Mouse (Mus musculus): ENCODE data around the gene Cacnb2. TPM values are rescaled to one million over a fixed set of nuclear protein-coding genes. Genes with fewer than 3 reads are reported as not detected.

Gene Cacnb2
- total RNA-seq, 1 experiment from 2014 or later, result 0.67 TPM

GRCm38 (mm10) chr2:14846727-14847126 is 243.8 kb downstream of the Cacnb2 start:
- ATAC-seq (replicated peaks; ENCODE audit: insufficient number of reproducible peaks, low FRiP score, low TSS enrichment, poor library complexity, severe bottlenecking), result no peak

- ATAC-seq (replicated peaks; ENCODE audit: insufficient number of reproducible peaks, low FRiP score, low TSS enrichment, poor library complexity, severe bottlenecking), result no peak
These were observed 244.3 kb downstream of the Cacnb2 start for GRCm38 (mm10) chr2:14847188-14847587.

DNA sequence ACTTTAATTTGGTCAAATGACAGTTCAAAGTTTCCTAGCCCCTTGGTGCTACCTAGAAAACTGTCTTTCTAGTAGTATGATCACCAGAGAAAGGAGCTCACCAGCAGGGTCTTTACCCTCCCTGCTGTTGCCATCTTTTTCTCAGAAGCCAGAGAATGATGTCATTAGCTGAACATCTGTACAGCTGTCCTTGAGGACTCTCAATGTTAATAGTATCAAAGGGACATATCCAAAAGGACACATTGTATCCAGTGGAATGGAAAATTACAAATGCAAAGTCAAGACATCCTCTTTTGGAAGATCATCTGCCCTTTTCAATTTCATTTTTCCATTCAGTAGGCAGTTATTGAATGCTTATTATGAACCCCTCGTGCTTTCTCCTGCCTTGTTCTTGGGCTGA is 247.9 kb downstream of the Cacnb2 start:
- ATAC-seq (replicated peaks; ENCODE audit: insufficient number of reproducible peaks, low FRiP score, low TSS enrichment, poor library complexity, severe bottlenecking), result no peak

- no peak for ATAC-seq (replicated peaks; ENCODE audit: insufficient number of reproducible peaks, low FRiP score, low TSS enrichment, poor library complexity, severe bottlenecking)
These were observed 248.5 kb downstream of the Cacnb2 start for GRCm38 (mm10) chr2:14851383-14851782.

GRCm38 (mm10) chr2:14854054-14854453 is 251.2 kb downstream of the Cacnb2 start:
- ATAC-seq (replicated peaks; ENCODE audit: insufficient number of reproducible peaks, low FRiP score, low TSS enrichment, poor library complexity, severe bottlenecking), result no peak

GRCm38 (mm10) chr2:14858301-14858700 is 255.4 kb downstream of the Cacnb2 start:
- no peak for ATAC-seq (replicated peaks; ENCODE audit: insufficient number of reproducible peaks, low FRiP score, low TSS enrichment, poor library complexity, severe bottlenecking)

- ATAC-seq (replicated peaks; ENCODE audit: insufficient number of reproducible peaks, low FRiP score, low TSS enrichment, poor library complexity, severe bottlenecking), result no peak
These were observed 257.5 kb downstream of the Cacnb2 start for GRCm38 (mm10) chr2:14860350-14860749.

- ATAC-seq (replicated peaks; ENCODE audit: insufficient number of reproducible peaks, low FRiP score, low TSS enrichment, poor library complexity, severe bottlenecking), result no peak
These were observed 258.7 kb downstream of the Cacnb2 start for GRCm38 (mm10) chr2:14861613-14862012.

DNA sequence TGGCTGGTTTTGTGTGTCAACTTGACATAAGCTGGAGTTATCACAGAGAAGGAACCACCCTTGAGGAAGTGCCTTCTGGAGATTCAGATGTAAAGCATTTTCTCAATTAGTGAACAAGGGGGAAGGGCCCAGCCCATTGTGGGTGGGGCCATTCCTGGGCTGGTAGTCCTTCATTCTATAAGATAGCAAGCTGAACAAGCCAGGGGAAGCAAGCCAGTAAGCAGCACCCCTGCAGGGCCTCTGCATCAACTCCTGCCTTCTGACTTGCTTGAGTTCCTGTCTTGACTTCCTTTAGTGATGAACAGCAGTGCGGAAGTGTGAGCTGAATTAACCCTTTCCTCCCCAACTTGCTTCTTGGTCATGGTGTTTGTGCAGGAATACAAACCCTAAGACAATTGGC is 260.1 kb downstream of the Cacnb2 start:
- no peak for ATAC-seq (replicated peaks; ENCODE audit: insufficient number of reproducible peaks, low FRiP score, low TSS enrichment, poor library complexity, severe bottlenecking)

DNA sequence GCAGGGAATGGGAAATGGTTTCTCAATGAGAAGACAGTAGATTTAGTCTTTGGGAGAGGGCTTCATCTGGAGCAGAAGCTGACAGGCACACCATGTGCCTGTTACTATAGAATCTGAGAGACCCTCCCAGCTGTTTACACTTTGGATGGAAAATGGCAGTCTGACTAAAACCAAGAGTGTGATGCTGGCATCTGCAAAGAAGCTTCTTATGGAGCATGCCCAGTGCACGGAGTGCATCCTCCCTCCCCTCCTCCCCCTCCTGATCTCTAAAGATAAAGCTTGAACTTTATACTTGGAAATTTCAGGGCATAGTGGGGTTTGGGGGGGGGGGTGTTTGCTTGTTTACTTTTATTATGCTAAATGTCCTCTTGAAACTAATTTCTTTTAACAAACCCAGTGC is 270.2 kb downstream of the Cacnb2 start:
- ATAC-seq (replicated peaks; ENCODE audit: insufficient number of reproducible peaks, low FRiP score, low TSS enrichment, poor library complexity, severe bottlenecking), result no peak

DNA sequence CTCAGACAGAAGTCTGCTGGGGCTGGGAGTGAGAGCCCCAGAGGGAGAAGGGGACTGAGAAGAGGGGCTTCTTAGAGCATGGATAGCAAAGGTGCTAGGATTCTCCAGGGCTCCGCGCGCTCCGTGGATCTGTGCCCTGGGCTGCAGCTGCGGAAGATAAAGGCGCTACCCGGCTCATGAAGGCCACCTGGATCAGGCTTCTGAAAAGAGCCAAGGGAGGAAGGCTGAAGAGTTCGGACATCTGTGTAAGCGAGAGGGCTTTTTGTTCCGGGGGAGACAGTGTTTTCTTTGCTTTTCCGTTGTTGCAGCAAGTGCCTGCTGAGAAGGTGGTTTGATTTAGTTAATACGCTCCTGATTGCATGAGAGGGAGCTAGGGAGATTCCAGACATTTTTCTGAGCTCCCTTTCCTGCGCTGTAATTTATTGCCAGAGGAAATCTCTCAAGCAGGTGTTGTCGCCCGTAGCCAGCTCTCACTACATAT is 270.9 kb downstream of the Cacnb2 start:
- no peak for ATAC-seq (replicated peaks; ENCODE audit: insufficient number of reproducible peaks, low FRiP score, low TSS enrichment, poor library complexity, severe bottlenecking)

DNA sequence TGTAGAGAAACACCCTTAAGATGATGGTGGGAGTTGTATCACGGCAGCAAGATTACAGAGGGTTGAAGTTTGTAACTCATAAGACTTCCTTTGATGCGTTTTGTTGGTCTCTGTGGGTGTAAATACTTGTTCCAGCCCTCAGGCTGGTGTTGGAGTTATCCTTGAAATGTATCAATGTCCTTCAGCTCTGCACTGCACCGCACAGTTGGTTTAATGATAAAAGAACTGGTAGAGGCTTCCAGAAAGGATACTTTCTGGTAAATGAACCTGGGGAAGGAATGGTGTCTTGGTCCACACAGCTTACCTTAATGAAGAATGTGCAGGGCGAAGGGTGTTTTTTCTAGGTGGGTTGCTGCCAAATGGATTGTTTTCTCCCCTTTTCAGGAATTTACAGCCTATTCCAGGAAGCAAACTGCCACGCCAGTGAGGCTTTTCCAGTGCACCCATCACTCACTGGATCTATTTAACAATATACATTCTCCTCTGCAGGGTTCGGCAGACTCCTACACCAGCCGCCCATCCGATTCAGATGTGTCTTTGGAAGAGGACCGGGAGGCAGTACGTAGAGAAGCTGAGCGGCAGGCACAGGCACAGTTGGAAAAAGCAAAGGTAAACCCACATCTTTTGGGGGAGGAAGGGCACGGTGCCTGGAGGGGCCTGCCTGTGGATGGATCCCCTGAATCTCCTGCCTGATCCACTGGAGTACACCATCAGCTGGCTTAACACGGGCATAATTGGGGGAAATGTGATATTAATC is 271.6 kb downstream of the Cacnb2 start:
- ATAC-seq (replicated peaks; ENCODE audit: insufficient number of reproducible peaks, low FRiP score, low TSS enrichment, poor library complexity, severe bottlenecking), result no peak

GRCm38 (mm10) chr2:14875121-14875520 is 272.2 kb downstream of the Cacnb2 start:
- no peak for ATAC-seq (replicated peaks; ENCODE audit: insufficient number of reproducible peaks, low FRiP score, low TSS enrichment, poor library complexity, severe bottlenecking)

DNA sequence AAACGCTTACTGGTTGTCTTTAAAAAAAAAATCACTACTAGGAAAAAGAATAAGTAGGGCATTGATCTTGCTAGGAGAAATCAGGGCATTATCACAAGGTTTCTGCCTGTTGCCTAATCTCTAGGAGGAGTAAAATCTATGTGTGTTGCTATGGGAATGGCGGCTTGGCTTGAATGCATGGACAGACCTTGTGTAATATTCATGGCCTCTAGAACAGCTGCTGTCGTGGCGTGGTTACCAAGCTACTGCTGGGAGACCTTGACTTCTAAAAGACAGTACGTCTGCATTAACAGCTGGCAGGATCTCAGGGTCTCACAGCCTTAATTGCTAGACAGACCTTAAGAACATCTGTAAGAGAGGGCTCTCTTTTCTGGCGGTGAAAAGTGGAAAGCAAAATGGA is 272.7 kb downstream of the Cacnb2 start:
- ATAC-seq (replicated peaks; ENCODE audit: insufficient number of reproducible peaks, low FRiP score, low TSS enrichment, poor library complexity, severe bottlenecking), result no peak

DNA sequence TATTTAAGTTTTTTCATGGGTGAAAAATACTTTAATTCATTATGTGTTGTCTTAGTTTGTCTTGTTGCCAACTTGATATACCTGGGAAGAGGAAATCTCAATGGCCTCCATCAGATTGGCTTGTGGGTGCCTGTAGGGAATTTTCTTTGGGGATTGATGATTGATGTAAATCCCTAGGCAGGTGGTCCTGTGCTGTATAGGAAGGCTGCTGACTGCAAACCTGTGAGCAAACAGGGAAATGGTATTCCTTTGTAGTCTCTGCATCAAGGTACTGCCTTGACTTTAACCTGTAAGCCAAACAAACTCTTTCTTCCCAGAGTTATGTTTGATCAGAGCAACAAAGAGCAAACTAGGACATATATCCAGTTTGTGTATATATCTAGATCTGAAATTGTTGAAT is 276.1 kb downstream of the Cacnb2 start:
- ATAC-seq (replicated peaks; ENCODE audit: insufficient number of reproducible peaks, low FRiP score, low TSS enrichment, poor library complexity, severe bottlenecking), result no peak

GRCm38 (mm10) chr2:14883460-14883859 is 280.6 kb downstream of the Cacnb2 start:
- ATAC-seq (replicated peaks; ENCODE audit: insufficient number of reproducible peaks, low FRiP score, low TSS enrichment, poor library complexity, severe bottlenecking), result no peak

DNA sequence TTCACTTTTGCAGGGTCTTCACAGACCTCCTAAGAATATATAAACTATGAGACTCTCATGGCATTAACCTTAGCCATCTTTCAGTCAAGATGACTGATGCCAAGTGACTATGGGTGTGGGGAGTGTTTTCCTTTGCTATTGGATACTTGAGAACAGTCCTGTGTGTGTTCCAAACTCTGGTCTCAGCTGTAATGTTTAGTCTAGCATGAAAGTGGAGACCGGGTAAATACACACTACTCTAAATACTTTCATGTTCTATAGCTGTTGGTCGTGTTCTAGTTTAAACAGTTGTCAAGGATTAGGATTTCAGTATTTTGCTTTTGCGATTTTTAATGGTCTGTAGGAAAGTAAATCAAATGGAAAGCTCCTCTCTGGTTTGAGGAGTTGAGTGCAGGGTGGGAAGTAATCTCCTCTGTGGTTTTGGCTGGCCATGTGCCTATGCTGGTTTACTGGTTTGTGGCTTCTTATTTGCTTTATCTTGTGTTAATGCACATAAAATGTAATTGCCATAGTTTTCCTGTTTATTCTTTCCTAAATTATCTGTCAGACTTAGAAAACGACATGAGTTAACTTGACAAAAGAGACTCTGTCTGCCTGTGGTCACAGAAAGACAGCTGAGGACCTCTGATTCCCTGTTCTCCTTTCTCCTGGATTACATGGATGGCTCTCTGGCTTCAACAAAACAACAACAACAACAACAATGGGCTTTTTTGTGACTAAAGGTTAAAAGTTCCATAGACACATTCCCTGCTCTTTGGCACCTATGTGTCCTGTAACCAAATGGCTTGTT is 285.7 kb downstream of the Cacnb2 start:
- no peak for ATAC-seq (replicated peaks; ENCODE audit: insufficient number of reproducible peaks, low FRiP score, low TSS enrichment, poor library complexity, severe bottlenecking)

GRCm38 (mm10) chr2:14903837-14904236 is 300.9 kb downstream of the Cacnb2 start:
- ATAC-seq (replicated peaks; ENCODE audit: insufficient number of reproducible peaks, low FRiP score, low TSS enrichment, poor library complexity, severe bottlenecking), result no peak

DNA sequence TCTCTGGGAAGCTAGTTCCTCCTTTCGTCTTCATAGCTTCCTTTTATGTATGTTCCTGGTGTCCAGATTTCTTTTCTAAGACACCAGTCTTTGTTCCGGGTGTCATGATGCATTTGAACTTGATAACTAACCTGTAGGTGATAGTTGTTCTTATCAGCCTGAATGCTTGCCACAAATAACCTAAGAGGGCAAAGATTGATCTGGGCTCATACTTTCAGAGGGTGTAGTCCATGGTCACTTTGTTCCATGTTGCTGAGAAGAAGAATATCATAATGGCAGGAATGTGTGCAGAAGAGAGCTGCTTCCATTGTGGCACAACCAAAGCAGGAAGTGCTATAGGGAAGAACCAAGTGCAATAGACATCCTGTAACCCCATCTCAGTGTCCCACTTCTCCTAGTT is 302.0 kb downstream of the Cacnb2 start:
- ATAC-seq (replicated peaks; ENCODE audit: insufficient number of reproducible peaks, low FRiP score, low TSS enrichment, poor library complexity, severe bottlenecking), result no peak

All from monocyte, adult 5-6 weeks (primary cell).